Mouse (Mus musculus): Measurements from ENCODE around the gene Usp49. TPM values are rescaled to one million over a fixed set of nuclear protein-coding genes. Genes with fewer than 3 reads are reported as not detected.
"Not testable (repeated sequence)": the region's sequence is repeated elsewhere in the genome, so short reads cannot be mapped to it uniquely, and the experiment has no call there.

Gene Usp49
- total RNA-seq (2017): 3.1 and 3.8 TPM in 2 replicates

- no peak for ATAC-seq (ENCODE audit: extremely low read depth, insufficient number of reproducible peaks, low FRiP score, poor library complexity, severe bottlenecking)
Observed at GRCm38 (mm10) chr17:47630678-47631065, at the start of gene Usp49. TSS of gene Usp49 (plus strand) at chr17:47630690.

GRCm38 (mm10) chr17:47580962-47581361 lies 49.5 kb upstream of the Usp49 start:
- ATAC-seq (ENCODE audit: extremely low read depth, insufficient number of reproducible peaks, low FRiP score, poor library complexity, severe bottlenecking): no peak

- ATAC-seq (ENCODE audit: extremely low read depth, insufficient number of reproducible peaks, low FRiP score, poor library complexity, severe bottlenecking): no peak
Observed at GRCm38 (mm10) chr17:47588517-47588916, 42.0 kb upstream of the Usp49 start.

GRCm38 (mm10) chr17:47591073-47591472 lies 39.4 kb upstream of the Usp49 start:
- no peak for ATAC-seq (ENCODE audit: extremely low read depth, insufficient number of reproducible peaks, low FRiP score, poor library complexity, severe bottlenecking)

DNA sequence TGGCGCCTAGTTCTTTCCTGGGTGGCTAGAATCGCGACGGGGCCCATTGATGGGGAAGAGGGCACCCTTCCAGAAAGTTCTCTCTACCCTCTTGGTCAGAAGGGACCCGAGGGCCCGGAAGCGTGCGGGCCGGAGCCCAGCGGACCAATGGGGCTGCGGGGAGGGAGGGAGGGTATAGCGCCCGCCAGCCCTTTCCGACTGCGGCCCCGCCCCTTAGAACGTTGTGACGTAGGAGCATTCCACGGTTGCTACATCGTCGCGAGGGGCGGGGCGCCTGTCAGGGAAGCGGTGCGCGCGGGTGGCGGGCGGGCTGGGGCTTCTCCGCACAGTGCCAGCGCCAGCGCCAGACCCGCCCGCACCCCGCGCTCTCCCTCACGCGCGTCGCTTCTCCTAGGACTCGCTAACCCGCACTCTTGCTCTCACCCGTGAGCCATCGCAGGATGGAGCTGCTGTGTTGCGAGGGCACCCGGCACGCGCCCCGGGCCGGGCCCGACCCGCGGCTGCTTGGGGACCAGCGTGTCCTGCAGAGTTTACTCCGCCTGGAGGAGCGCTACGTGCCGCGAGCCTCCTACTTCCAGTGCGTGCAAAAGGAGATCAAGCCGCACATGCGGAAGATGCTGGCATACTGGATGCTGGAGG lies 37.2 kb upstream of the Usp49 start:
- peak; percentile 81 for ATAC-seq (ENCODE audit: extremely low read depth, insufficient number of reproducible peaks, low FRiP score, poor library complexity, severe bottlenecking)

DNA sequence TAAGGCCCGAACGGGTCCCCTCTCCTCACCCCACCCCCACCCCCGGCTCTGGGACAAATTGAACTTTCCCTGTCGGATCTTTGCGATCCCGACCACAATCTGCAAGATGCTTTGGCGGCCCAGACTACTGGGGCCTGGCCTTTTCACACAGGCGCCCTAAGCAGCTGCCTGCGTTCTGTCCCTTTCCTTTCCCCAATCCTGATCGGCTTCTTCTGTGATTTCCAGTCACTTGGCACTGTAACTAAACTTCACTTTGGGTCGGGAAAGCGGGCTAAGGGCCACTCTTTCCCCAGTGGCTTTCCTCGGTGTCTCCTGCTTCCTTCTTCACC lies 36.7 kb upstream of the Usp49 start:
- no peak for ATAC-seq (ENCODE audit: extremely low read depth, insufficient number of reproducible peaks, low FRiP score, poor library complexity, severe bottlenecking)

- ATAC-seq (ENCODE audit: extremely low read depth, insufficient number of reproducible peaks, low FRiP score, poor library complexity, severe bottlenecking): no peak
Observed at GRCm38 (mm10) chr17:47594183-47594968, 36.1 kb upstream of the Usp49 start.

- ATAC-seq (ENCODE audit: extremely low read depth, insufficient number of reproducible peaks, low FRiP score, poor library complexity, severe bottlenecking): no peak
Observed at GRCm38 (mm10) chr17:47594969-47595247, 35.6 kb upstream of the Usp49 start.

- peak; percentile 27; the same call in 1 of the 2 replicates for ATAC-seq (ENCODE audit: extremely low read depth, insufficient number of reproducible peaks, low FRiP score, poor library complexity, severe bottlenecking)
Observed at GRCm38 (mm10) chr17:47595248-47596161, 35.0 kb upstream of the Usp49 start.

GRCm38 (mm10) chr17:47596162-47596838 lies 34.2 kb upstream of the Usp49 start:
- no peak for ATAC-seq (ENCODE audit: extremely low read depth, insufficient number of reproducible peaks, low FRiP score, poor library complexity, severe bottlenecking)

DNA sequence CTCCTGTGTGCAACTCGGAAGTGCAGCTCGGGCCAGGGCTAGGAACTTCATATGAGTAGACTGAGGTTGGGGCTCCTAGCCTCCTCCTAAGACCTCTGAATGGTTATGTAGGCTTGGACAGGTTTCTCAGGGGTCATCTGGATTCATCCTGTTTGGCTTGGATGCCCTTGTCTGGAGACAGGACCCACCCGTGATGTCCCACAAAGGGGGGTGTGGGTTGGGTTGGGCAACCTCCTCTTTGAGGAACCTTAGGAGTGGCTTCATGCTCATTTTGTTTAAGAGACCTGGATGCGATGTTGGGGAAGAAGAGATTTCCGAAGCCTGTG lies 33.7 kb upstream of the Usp49 start:
- ATAC-seq (ENCODE audit: extremely low read depth, insufficient number of reproducible peaks, low FRiP score, poor library complexity, severe bottlenecking): no peak

DNA sequence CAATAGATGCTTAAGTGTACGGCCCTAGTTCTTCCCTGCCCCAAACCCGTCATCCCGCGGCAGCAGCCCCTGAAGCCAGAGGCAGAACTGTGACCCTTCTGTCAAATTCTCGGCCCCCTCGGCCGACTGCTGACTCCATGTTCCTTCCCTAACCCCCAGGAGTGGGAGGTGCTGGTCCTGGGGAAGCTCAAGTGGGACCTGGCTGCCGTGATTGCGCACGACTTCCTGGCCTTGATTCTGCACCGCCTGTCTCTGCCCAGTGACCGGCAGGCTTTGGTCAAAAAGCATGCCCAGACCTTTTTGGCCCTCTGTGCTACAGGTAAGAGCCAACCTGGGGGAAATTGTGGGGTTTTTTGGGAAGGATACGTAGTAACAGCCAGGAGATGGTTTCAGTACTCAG lies 33.2 kb upstream of the Usp49 start:
- no peak for ATAC-seq (ENCODE audit: extremely low read depth, insufficient number of reproducible peaks, low FRiP score, poor library complexity, severe bottlenecking)

- ATAC-seq (ENCODE audit: extremely low read depth, insufficient number of reproducible peaks, low FRiP score, poor library complexity, severe bottlenecking): peak; percentile 23; the same call in 1 of the 2 replicates
Observed at GRCm38 (mm10) chr17:47597838-47598579, 32.5 kb upstream of the Usp49 start.

- not testable (repeated sequence) for ATAC-seq (ENCODE audit: extremely low read depth, insufficient number of reproducible peaks, low FRiP score, poor library complexity, severe bottlenecking)
Observed at GRCm38 (mm10) chr17:47598580-47599304, 31.7 kb upstream of the Usp49 start.

DNA sequence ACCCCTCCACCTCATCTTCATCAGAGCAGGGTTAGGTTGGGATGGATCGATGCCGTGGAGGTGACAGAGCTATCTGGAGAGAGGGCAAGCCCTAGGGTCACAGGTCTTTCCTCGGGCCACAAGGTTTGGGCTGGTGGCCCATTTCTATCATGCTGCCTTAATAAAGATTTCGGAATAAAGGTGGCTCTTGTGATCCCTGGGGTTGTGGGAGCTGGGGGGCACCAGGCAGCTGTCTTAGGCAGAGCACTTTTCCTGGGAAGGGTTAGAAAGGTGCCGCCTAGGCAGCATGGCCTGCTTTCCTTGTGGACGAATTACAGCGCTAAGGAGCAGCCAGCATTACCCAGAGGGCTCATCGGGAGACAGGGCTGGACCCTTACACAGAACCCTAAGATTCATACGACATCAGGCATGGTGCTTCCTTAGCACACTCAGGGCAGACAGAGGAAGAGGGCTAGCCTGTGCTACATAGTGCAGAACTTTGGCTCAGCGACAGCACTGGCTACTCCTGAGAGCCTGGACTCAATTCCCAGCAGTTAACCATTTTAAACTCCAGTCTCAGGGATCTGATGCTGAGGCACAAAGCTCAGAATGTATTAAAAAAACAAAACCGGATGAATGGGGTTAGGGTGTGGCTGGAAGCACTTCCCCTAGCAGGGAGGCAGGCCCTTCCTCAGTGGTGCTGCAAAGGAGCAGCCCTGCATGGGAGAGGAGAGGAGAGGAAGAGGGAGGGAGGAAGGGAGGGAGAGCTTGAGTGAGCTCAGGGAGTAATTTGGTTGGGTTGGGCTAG lies 30.8 kb upstream of the Usp49 start:
- peak; percentile 15; the same call in 1 of the 2 replicates for ATAC-seq (ENCODE audit: extremely low read depth, insufficient number of reproducible peaks, low FRiP score, poor library complexity, severe bottlenecking)

- ATAC-seq (ENCODE audit: extremely low read depth, insufficient number of reproducible peaks, low FRiP score, poor library complexity, severe bottlenecking): no peak
Observed at GRCm38 (mm10) chr17:47600601-47601388, 29.7 kb upstream of the Usp49 start.

DNA sequence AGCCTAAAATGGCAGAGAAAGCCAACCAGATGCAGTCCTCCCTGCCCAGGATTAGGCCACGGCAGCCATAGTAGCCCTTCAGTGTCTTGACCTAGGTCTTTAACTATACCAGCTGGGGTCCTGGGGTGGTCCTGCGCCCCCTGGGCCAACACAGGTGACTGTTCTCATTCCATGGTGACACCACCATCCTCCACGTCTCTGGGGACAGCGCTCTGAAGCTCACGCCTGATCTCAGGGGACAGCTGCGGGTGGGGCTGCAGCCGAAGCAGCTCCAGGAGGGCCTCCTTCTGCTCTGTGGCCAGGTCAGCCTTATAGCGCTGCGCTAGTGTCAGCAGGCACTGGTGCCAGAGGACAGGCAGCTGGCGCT lies 29.1 kb upstream of the Usp49 start:
- no peak for ATAC-seq (ENCODE audit: extremely low read depth, insufficient number of reproducible peaks, low FRiP score, poor library complexity, severe bottlenecking)

Data from neutrophil, adult 5-6 weeks (primary cell).